Mouse (Mus musculus): ENCODE data around the gene Gm4064.
"Not testable (repeated sequence)": the region's sequence is repeated elsewhere in the genome, so short reads cannot be mapped to it uniquely, and the experiment has no call there.

Gene Gm4064

DNA sequence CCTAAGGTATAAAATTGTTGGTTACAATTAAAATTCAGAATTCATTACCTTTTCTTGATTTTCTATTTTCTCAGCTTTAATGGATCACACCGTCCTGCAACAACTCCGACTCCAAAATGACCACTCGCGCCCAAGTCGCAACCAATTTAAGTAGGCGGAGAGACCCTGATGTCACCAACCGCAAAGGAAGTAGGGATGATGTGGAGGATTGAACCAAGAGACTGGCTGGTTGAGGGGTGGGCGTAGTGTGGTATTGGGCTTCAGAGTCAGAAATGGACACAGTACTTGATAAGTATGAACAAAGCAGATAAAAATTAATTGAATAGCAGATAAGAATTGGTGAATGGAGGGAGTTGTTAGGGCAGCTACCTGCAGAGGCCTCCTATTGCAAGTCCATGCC is at the start of gene Gm4064:
TSS of gene Gm4064 (minus strand) at position 101 of the 400 bp plus-strand sequence.
- not testable (repeated sequence) for DNase-seq (ENCODE audit: low read depth, low spot score)

DNA sequence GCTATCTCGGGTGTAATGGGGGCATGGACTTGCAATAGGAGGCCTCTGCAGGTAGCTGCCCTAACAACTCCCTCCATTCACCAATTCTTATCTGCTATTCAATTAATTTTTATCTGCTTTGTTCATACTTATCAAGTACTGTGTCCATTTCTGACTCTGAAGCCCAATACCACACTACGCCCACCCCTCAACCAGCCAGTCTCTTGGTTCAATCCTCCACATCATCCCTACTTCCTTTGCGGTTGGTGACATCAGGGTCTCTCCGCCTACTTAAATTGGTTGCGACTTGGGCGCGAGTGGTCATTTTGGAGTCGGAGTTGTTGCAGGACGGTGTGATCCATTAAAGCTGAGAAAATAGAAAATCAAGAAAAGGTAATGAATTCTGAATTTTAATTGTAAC is 34.4 kb upstream of the Gm4064 start, which contains the start of the genes Rbmy and Gm10256:
TSS of gene Rbmy (plus strand) at position 301 of the 400 bp plus-strand sequence.
TSS of gene Gm10256 (plus strand) at position 320 of the 400 bp plus-strand sequence.
- DNase-seq (ENCODE audit: low read depth, low spot score): not testable (repeated sequence)

Data from telencephalon, adult 2 months (tissue).